In the genomic region with DNA sequence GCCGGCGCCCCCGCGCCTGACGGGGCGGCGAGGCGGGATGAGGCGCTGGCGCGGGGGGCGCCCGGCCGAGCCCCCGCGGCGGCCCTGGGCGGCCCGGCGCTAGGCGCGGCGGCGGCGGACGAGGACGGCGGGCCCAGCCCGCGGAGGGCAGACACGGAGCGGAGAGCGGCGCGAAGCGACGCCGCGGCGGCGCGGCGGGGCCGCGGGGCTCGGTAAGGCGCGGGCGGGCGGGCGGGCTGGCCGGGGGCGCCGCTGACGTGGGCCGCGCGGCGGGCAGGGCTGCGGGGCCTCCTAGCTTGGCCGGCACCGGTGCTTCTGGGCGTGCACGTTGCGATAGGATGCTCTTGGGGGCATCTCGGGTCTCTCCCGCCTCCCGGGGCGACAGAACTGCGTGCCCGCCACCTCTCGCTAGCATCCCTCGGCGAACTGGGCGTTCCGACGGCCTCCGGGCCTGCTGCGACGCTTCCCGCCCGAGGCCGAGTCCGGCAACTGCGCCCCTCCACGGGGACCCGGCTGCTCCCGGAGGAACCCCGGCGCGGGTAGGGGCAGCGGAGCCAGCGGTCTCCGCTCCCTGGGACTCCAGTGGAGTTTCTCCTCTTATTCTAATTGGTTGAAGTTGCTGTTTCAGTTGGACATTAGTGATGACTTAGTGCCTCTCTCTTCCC, we compare ENCODE assay signal across 9 mouse cellular contexts.
A peak's percentile ranks its signal among the peaks of the same experiment; 100 is the strongest.
DNase-seq lines count a peak whose midpoint lies in the region; ATAC-seq and TF ChIP-seq lines count a peak whose summit lies in the region.
"Had no signal": no experiment of that assay in that cellular context is flagged by ENCODE, and none has a peak within 500 bp of the region (broad histone marks: within the 10 kb centered on the region; RNA-seq: fewer than 3 reads in every experiment).

No protein-coding gene starts in this region.

- ATAC-seq in erythroblast, adult 5-6 weeks (replicated peaks; ENCODE audit: low FRiP score, poor library complexity, severe bottlenecking): no peak
- peak; percentile 13; the same call in 1 of the 2 replicates for ATAC-seq in common myeloid progenitor, adult 5-6 weeks (replicated peaks; ENCODE audit: low read depth, poor library complexity, severe bottlenecking)
- ATAC-seq in hindbrain, postnatal 0 days: peak; percentile 72
- peak; percentile 38 for ATAC-seq in limb, embryonic 14.5 days (ENCODE audit: low FRiP score, low read depth)
- peak; percentile 75 for ATAC-seq in midbrain, embryonic 14.5 days (ENCODE audit: low FRiP score, low TSS enrichment)
- ATAC-seq in stomach, postnatal 0 days (ENCODE audit: low FRiP score, low TSS enrichment): peak; percentile 62

- peak overlapping the region; percentile 56 for H3K4me3 ChIP-seq in erythroblast, embryonic 14.5 days (replicated peaks)
- peak overlapping the region; percentile 92 for H3K4me3 ChIP-seq in hindbrain, postnatal 0 days (ENCODE audit: low read length)
- H3K4me3 ChIP-seq in limb, embryonic 14.5 days (replicated peaks; ENCODE audit: low read length): peak overlapping the region; percentile 82
- peak overlapping the region; percentile 80 for H3K4me3 ChIP-seq in midbrain, embryonic 14.5 days (replicated peaks; ENCODE audit: low read depth, low read length)
- H3K4me3 ChIP-seq in stomach, postnatal 0 days (ENCODE audit: low read depth, low read length): peak overlapping the region; percentile 73

- H3K36me3 ChIP-seq in erythroblast, embryonic 14.5 days (ENCODE audit: control insufficient read depth): no peaks in the 10 kb centered on the region
- H3K36me3 ChIP-seq in hindbrain, postnatal 0 days (ENCODE audit: insufficient read depth, low read length): no peaks in the 10 kb centered on the region
- no peaks in the 10 kb centered on the region for H3K36me3 ChIP-seq in limb, embryonic 14.5 days (ENCODE audit: control insufficient read depth, insufficient read depth, low read length)
- no peaks in the 10 kb centered on the region for H3K36me3 ChIP-seq in midbrain, embryonic 14.5 days (ENCODE audit: control insufficient read depth, insufficient read depth, low read length)
- no peaks in the 10 kb centered on the region for H3K36me3 ChIP-seq in stomach, postnatal 0 days (ENCODE audit: control insufficient read depth, insufficient read depth, low read length)

- TF ChIP-seq CTCF in hindbrain, postnatal 0 days (IDR thresholded peaks at IDR 0.05; ENCODE audit: low read depth): no peak
- no peak for TF ChIP-seq CTCF in stomach, postnatal 0 days (IDR thresholded peaks at IDR 0.05; ENCODE audit: low read depth)

- peaks cover 55% of the 10 kb centered on the region for H3K27me3 ChIP-seq in erythroblast, embryonic 14.5 days (ENCODE audit: control insufficient read depth)
- H3K27me3 ChIP-seq in hindbrain, postnatal 0 days (ENCODE audit: insufficient read depth, low read length): no peaks in the 10 kb centered on the region
- H3K27me3 ChIP-seq in limb, embryonic 14.5 days (ENCODE audit: control insufficient read depth, insufficient read depth, low read length): no peaks in the 10 kb centered on the region
- H3K27me3 ChIP-seq in midbrain, embryonic 14.5 days (ENCODE audit: control insufficient read depth, insufficient read depth, low read length): no peaks in the 10 kb centered on the region
- no peaks in the 10 kb centered on the region for H3K27me3 ChIP-seq in stomach, postnatal 0 days (ENCODE audit: control insufficient read depth, insufficient read depth, low read length)
- H3K27me3 ChIP-seq: CH12.LX had no signal

- peak; percentile 53 for DNase-seq in gastrocnemius, postnatal 10 days
- DNase-seq in hindbrain, postnatal 0 days (ENCODE audit: low spot score): peak; percentile 48
- peak; percentile 4 for DNase-seq in limb, embryonic 14.5 days (ENCODE audit: low spot score)
- DNase-seq in midbrain, embryonic 14.5 days: peak; percentile 73
- peak; percentile 59 for DNase-seq in stomach, postnatal 0 days (ENCODE audit: low spot score)

- peak overlapping the region; percentile 93 for H3K27ac ChIP-seq in hindbrain, postnatal 0 days
- H3K27ac ChIP-seq in limb, embryonic 14.5 days (replicated peaks; ENCODE audit: low read depth, low read length): peak overlapping the region; percentile 79
- H3K27ac ChIP-seq in midbrain, embryonic 14.5 days (replicated peaks; ENCODE audit: low read depth, low read length): peak overlapping the region; percentile 95
- H3K27ac ChIP-seq in stomach, postnatal 0 days (replicated peaks): peak overlapping the region; percentile 91

- peak overlapping the region; percentile 91 for H3K9ac ChIP-seq in hindbrain, postnatal 0 days (replicated peaks; ENCODE audit: low read length)
- H3K9ac ChIP-seq in limb, embryonic 14.5 days (ENCODE audit: low read depth, low read length, severe bottlenecking): peak overlapping the region; percentile 92
- H3K9ac ChIP-seq in midbrain, embryonic 14.5 days (replicated peaks; ENCODE audit: low read length): peak overlapping the region; percentile 96
- peak overlapping the region; percentile 92 for H3K9ac ChIP-seq in stomach, postnatal 0 days (ENCODE audit: low read length)

- peak overlapping the region; percentile 71 for H3K4me2 ChIP-seq in hindbrain, postnatal 0 days (ENCODE audit: low read depth, low read length)
- H3K4me2 ChIP-seq in limb, embryonic 14.5 days (replicated peaks; ENCODE audit: low read depth, low read length, severe bottlenecking): peak overlapping the region; percentile 88
- H3K4me2 ChIP-seq in midbrain, embryonic 14.5 days (ENCODE audit: low read length): peak overlapping the region; percentile 79
- H3K4me2 ChIP-seq in stomach, postnatal 0 days (replicated peaks; ENCODE audit: low read depth): peak overlapping the region; percentile 89

- 2% methylated on average over 46 of the region's 94 CpGs for WGBS in hindbrain, postnatal 0 days
- 0% methylated on average over 6 of the region's 94 CpGs for WGBS in limb, embryonic 14.5 days
- under 1% methylated on average over 39 of the region's 94 CpGs for WGBS in midbrain, embryonic 14.5 days
- under 1% methylated on average over 38 of the region's 94 CpGs for whole genome bisulfite sequencing in stomach, postnatal 0 days

- H3K4me1 ChIP-seq in erythroblast, embryonic 14.5 days (ENCODE audit: control insufficient read depth): no peaks in the 10 kb centered on the region; the same call in none of the 2 replicates
- peaks cover 13% of the 10 kb centered on the region for H3K4me1 ChIP-seq in hindbrain, postnatal 0 days (ENCODE audit: insufficient read depth, low read length)
- H3K4me1 ChIP-seq in limb, embryonic 14.5 days (ENCODE audit: control insufficient read depth, insufficient read depth, low read length): peaks cover 16% of the 10 kb centered on the region
- peaks cover 24% of the 10 kb centered on the region for H3K4me1 ChIP-seq in midbrain, embryonic 14.5 days (ENCODE audit: control insufficient read depth, insufficient read depth, low read length)
- H3K4me1 ChIP-seq in stomach, postnatal 0 days (replicated peaks; ENCODE audit: control insufficient read depth, insufficient read depth): 0 out of 2 replicates have a peak, but pooled peaks cover 2% of the 10 kb centered on the region

- TF ChIP-seq EP300 in stomach, postnatal 0 days (optimal IDR thresholded peaks at IDR 0.05): no peak

- H3K9me3 ChIP-seq in erythroblast, embryonic 14.5 days (ENCODE audit: control insufficient read depth, low read length): no peaks in the 10 kb centered on the region; the same call in 1 of the 2 replicates
- no peaks in the 10 kb centered on the region for H3K9me3 ChIP-seq in hindbrain, postnatal 0 days (ENCODE audit: low read length)
- H3K9me3 ChIP-seq in limb, embryonic 14.5 days (ENCODE audit: control insufficient read depth, low read length): no peaks in the 10 kb centered on the region
- no peaks in the 10 kb centered on the region for H3K9me3 ChIP-seq in midbrain, embryonic 14.5 days (ENCODE audit: control insufficient read depth, low read length)
- H3K9me3 ChIP-seq in stomach, postnatal 0 days (ENCODE audit: control insufficient read depth, low read length): no peaks in the 10 kb centered on the region

- no peak for TF ChIP-seq POLR2A in limb, embryonic 14.5 days (IDR thresholded peaks at IDR 0.05; ENCODE audit: borderline replicate concordance, extremely low read depth, insufficient read depth, insufficient read length)

Comparison
In these comparisons a context has a peak if more than half of its experiments do, and no peak if none do; other contexts are left out.
1. DNase-seq: peak in every context shown above with its lines; median percentile 73 in midbrain, embryonic 14.5 days; 59 in stomach, postnatal 0 days; 53 in gastrocnemius, postnatal 10 days; 48 in hindbrain, postnatal 0 days; 4 in limb, embryonic 14.5 days.